Mouse (Mus musculus) limb, embryonic 14.5 days (tissue): Measurements from ENCODE around the gene Irf2. TPM values are rescaled to one million over a fixed set of nuclear protein-coding genes. Genes with fewer than 3 reads are reported as not detected.

Experiments
- ATAC-seq: fragments of 200-750 bp; cut with Nextera tagmentation; 2 replicates; pipeline ENCODE4 v1.8.0; 2017; ENCODE audit warnings: low read depth, moderate number of reproducible peaks, moderate TSS enrichment; ENCODE audit not compliant: low FRiP score
- DNase-seq: peaks from one replicate; pipeline ENCODE4 v3.0.0-alpha.2; 2015; ENCODE audit warnings: low spot score
- H3K27ac ChIP-seq: fragments of 300-500 bp; sonication (generic); replicated peaks from 2 replicates; pipeline ENCODE4 v1.5.1; 2014; ENCODE audit warnings: low read depth, mild to moderate bottlenecking, low read length, moderate library complexity, mixed read lengths
- H3K27me3 ChIP-seq: fragments of 300-500 bp; sonication (generic); 2 replicates; pipeline ENCODE4 v1.6.1; 2014; ENCODE audit warnings: low read length, mixed read lengths; ENCODE audit not compliant: control insufficient read depth, insufficient read depth
- H3K36me3 ChIP-seq: fragments of 300-500 bp; sonication (generic); 2 replicates; pipeline ENCODE4 v1.6.1; 2014; ENCODE audit warnings: mild to moderate bottlenecking, low read length, moderate library complexity, mixed read lengths; ENCODE audit not compliant: control insufficient read depth, insufficient read depth
- H3K4me1 ChIP-seq: fragments of 300-500 bp; sonication (generic); 2 replicates; pipeline ENCODE4 v1.6.1; 2014; ENCODE audit warnings: antibody characterized with exemption, low read length, mixed read lengths; ENCODE audit not compliant: control insufficient read depth, insufficient read depth
- H3K4me2 ChIP-seq: fragments of 300-500 bp; sonication (generic); replicated peaks from 2 replicates; pipeline ENCODE4 v1.6.1; 2014; ENCODE audit warnings: low read depth, mild to moderate bottlenecking, low read length, moderate library complexity; ENCODE audit not compliant: severe bottlenecking
- H3K4me3 ChIP-seq: fragments of 300-500 bp; sonication (generic); replicated peaks from 2 replicates; pipeline ENCODE4 v1.5.1; 2014; ENCODE audit warnings: low read length
- H3K9ac ChIP-seq: fragments of 300-500 bp; sonication (generic); 2 replicates; pipeline ENCODE4 v1.6.1; 2014; ENCODE audit warnings: mild to moderate bottlenecking, low read depth, low read length, moderate library complexity; ENCODE audit not compliant: severe bottlenecking
- H3K9me3 ChIP-seq: fragments of 300-500 bp; sonication (generic); 2 replicates; pipeline ENCODE4 v1.6.1; 2016; ENCODE audit warnings: low read length; ENCODE audit not compliant: control insufficient read depth
- POLR2A ChIP-seq: fragments of 200-500 bp; IDR thresholded peaks from 2 replicates; pipeline ENCODE4 v1.8.0; 2012; ENCODE audit warnings: inconsistent platforms, mild to moderate bottlenecking, moderate library complexity, borderline replicate concordance; ENCODE audit not compliant: insufficient read depth, insufficient read length; ENCODE audit errors: extremely low read depth
- WGBS: fragments of 180-500 bp; shearing (Covaris S2); extraction: QIAGEN DNeasy Blood & Tissue Kit; methylation state at CpG from one replicate; pipeline ENCODE4 v1.1.7; 2014; 5-methylcytosine and 5-hydroxymethylcytosine counted together
- polyA plus RNA-seq, 2 experiments: library from polyadenylated mRNA; depleted of rRNA in 1 of 2; stranded (reverse) in 1 of 2; unstranded in 1 of 2; fragments of >200 nt; fragmentation: Nextera tagmentation in 1 of 2; extraction: Ambion mirVana in 1 of 2; gene quantifications; 2 replicates each; pipeline versions ENCODE4 v1.2.1 to v1.2.3; 2012 to 2014

The Irf2 gene
- polyA plus RNA-seq, 2 experiments: 15.1 to 16.8 TPM

- no peaks in the 10 kb centered on the region for H3K9me3 ChIP-seq
- WGBS: 84% methylated on average over 4 of the region's 4 CpGs
- H3K4me3 ChIP-seq: no peak overlapping the region
- no peak overlapping the region for H3K4me2 ChIP-seq
- no peak overlapping the region for H3K9ac ChIP-seq
- no peak overlapping the region for H3K27ac ChIP-seq
- ATAC-seq: no peak
- TF ChIP-seq POLR2A: no peak
- DNase-seq: no peak
- H3K27me3 ChIP-seq: no peaks in the 10 kb centered on the region
- H3K4me1 ChIP-seq: no peaks in the 10 kb centered on the region
- peaks cover 22% of the 10 kb centered on the region; the same call in 1 of the 2 replicates for H3K36me3 ChIP-seq
These were observed 100.9 kb downstream of the Irf2 start for GRCm38 (mm10) chr8:46840390-46840789.

- ATAC-seq: no peak
- Histone ChIP-seq H3K4me3 (no peak overlapping the region), H3K27me3 (no peaks in the 10 kb centered on the region), H3K36me3 (peaks cover 26% of the 10 kb centered on the region; the same call in 1 of the 2 replicates), H3K4me1 (no peaks in the 10 kb centered on the region), H3K4me2 (no peak overlapping the region), H3K27ac (no peak overlapping the region), H3K9ac (no peak overlapping the region), H3K9me3 (no peaks in the 10 kb centered on the region)
- TF ChIP-seq POLR2A: no peak
- no peak for DNase-seq
- 86% methylated on average over 10 of the region's 10 CpGs for WGBS
These were observed 101.3 kb downstream of the Irf2 start for GRCm38 (mm10) chr8:46840791-46841190.

GRCm38 (mm10) chr8:46842676-46843181 is 103.2 kb downstream of the Irf2 start:
- Histone ChIP-seq H3K27me3 (no peaks in the 10 kb centered on the region), H3K4me1 (no peaks in the 10 kb centered on the region), H3K4me2 (no peak overlapping the region), H3K27ac (no peak overlapping the region; the same call in 1 of the 2 replicates), H3K4me3 (no peak overlapping the region), H3K36me3 (peaks cover 36% of the 10 kb centered on the region), H3K9ac (no peak overlapping the region), H3K9me3 (no peaks in the 10 kb centered on the region)
- whole genome bisulfite sequencing: 75% methylated on average over 5 of the region's 5 CpGs
- ATAC-seq (no peak), DNase-seq (peak; percentile 39)
- TF ChIP-seq POLR2A: no peak

GRCm38 (mm10) chr8:46843855-46844254 is 104.3 kb downstream of the Irf2 start:
- H3K9ac ChIP-seq: no peak overlapping the region
- DNase-seq (no peak), ATAC-seq (no peak)
- peaks cover 3% of the 10 kb centered on the region; the same call in 1 of the 2 replicates for H3K4me1 ChIP-seq
- TF ChIP-seq POLR2A: no peak
- no peaks in the 10 kb centered on the region for H3K9me3 ChIP-seq
- H3K4me3 ChIP-seq: no peak overlapping the region
- peaks cover 38% of the 10 kb centered on the region for H3K36me3 ChIP-seq
- H3K27ac ChIP-seq: no peak overlapping the region
- H3K4me2 ChIP-seq: no peak overlapping the region
- no peaks in the 10 kb centered on the region for H3K27me3 ChIP-seq
- WGBS: 78% methylated on average over 4 of the region's 4 CpGs

GRCm38 (mm10) chr8:46844371-46844973 is 104.9 kb downstream of the Irf2 start:
- H3K4me1 ChIP-seq: peaks cover 5% of the 10 kb centered on the region; the same call in 1 of the 2 replicates
- no peak for TF ChIP-seq POLR2A
- 88% methylated on average over 3 of the region's 3 CpGs for WGBS
- no peak overlapping the region for H3K4me3 ChIP-seq
- H3K27me3 ChIP-seq: no peaks in the 10 kb centered on the region
- H3K4me2 ChIP-seq: no peak overlapping the region
- no peak overlapping the region for H3K9ac ChIP-seq
- no peak for DNase-seq
- H3K9me3 ChIP-seq: no peaks in the 10 kb centered on the region
- 0 out of 2 replicates have a peak overlapping the region, but pooled peaks have one; percentile 28 for H3K27ac ChIP-seq
- ATAC-seq: no peak
- peaks cover 35% of the 10 kb centered on the region for H3K36me3 ChIP-seq
